Mouse (Mus musculus) lung, postnatal 0 days (tissue): Measurements from ENCODE around the gene Gjc2.

Experiments
- CTCF ChIP-seq: IDR thresholded peaks from 2 replicates; pipeline ENCODE4 v1.5.1; 2016; ENCODE audit warnings: antibody characterized with exemption, mild to moderate bottlenecking
- EP300 ChIP-seq: IDR thresholded peaks from 2 replicates; pipeline ENCODE4 v1.6.1; 2016; ENCODE audit warnings: antibody characterized with exemption, mild to moderate bottlenecking, control low read depth

- TF ChIP-seq CTCF, result no peak
- TF ChIP-seq EP300, result no peak
Observed at GRCm38 (mm10) chr11:59132065-59132464, 50.9 kb downstream of the Gjc2 start.
